Mouse (Mus musculus) intestine, postnatal 0 days (tissue): ENCODE measurements around the gene Xkr7. TPM values are rescaled to one million over a fixed set of nuclear protein-coding genes. Genes with fewer than 3 reads are reported as not detected.
A peak's percentile ranks its signal among the peaks of the same experiment; 100 is the strongest.

Experiments used
- ATAC-seq: fragments of 200-750 bp; cut with Nextera tagmentation; 2 replicates; pipeline ENCODE4 v1.8.0; 2017; ENCODE audit warnings: mild to moderate bottlenecking, moderate TSS enrichment, moderate library complexity
- H3K27ac ChIP-seq: fragments of 300-500 bp; sonication (generic); 2 replicates; pipeline ENCODE4 v1.5.1; 2014; ENCODE audit warnings: mild to moderate bottlenecking, low read depth, low read length, moderate library complexity
- H3K27me3 ChIP-seq: fragments of 300-500 bp; sonication (generic); replicated peaks from 2 replicates; pipeline ENCODE4 v1.6.1; 2014; ENCODE audit warnings: low read length, mixed read lengths; ENCODE audit not compliant: control insufficient read depth, insufficient read depth
- H3K36me3 ChIP-seq: fragments of 300-500 bp; sonication (generic); 2 replicates; pipeline ENCODE4 v1.6.1; 2014; ENCODE audit warnings: mild to moderate bottlenecking, moderate library complexity; ENCODE audit not compliant: control insufficient read depth, insufficient read depth
- H3K4me1 ChIP-seq: fragments of 300-500 bp; sonication (generic); replicated peaks from 2 replicates; pipeline ENCODE4 v1.6.1; 2014; ENCODE audit warnings: antibody characterized with exemption, low read length, mixed read lengths; ENCODE audit not compliant: control insufficient read depth, insufficient read depth
- H3K4me2 ChIP-seq: fragments of 300-500 bp; sonication (generic); replicated peaks from 2 replicates; pipeline ENCODE4 v1.6.1; 2014; ENCODE audit warnings: low read depth, mild to moderate bottlenecking, moderate library complexity
- H3K4me3 ChIP-seq: fragments of 300-500 bp; sonication (generic); 2 replicates; pipeline ENCODE4 v1.5.1; 2014; ENCODE audit warnings: low read depth, low read length
- H3K9ac ChIP-seq: fragments of 300-500 bp; sonication (generic); 2 replicates; pipeline ENCODE4 v1.6.1; 2014; ENCODE audit warnings: mild to moderate bottlenecking, low read depth, low read length
- H3K9me3 ChIP-seq: fragments of 300-500 bp; sonication (generic); 2 replicates; pipeline ENCODE4 v1.6.1; 2016; ENCODE audit warnings: mixed run types; ENCODE audit not compliant: control insufficient read depth
- CTCF ChIP-seq: sonication (generic); IDR thresholded peaks from 2 replicates; pipeline ENCODE4 v1.5.1; 2016; ENCODE audit warnings: low read depth, mild to moderate bottlenecking, control low read depth, antibody characterized with exemption, moderate library complexity
- WGBS: fragments of 180-500 bp; shearing (Covaris S2); extraction: QIAGEN DNeasy Blood & Tissue Kit; methylation state at CpG from one replicate; pipeline ENCODE4 v1.1.7; 2014; 5-methylcytosine and 5-hydroxymethylcytosine counted together
- polyA plus RNA-seq: library from polyadenylated mRNA; unstranded; fragments of >200 nt; fragmentation: Nextera tagmentation; extraction: Ambion mirVana; gene quantifications from 2 replicates; pipeline ENCODE4 v1.2.1, GENCODE M21; 2015

Gene Xkr7
- polyA plus RNA-seq, 1 experiment from 2014 or later: not detected

GRCm38 (mm10) chr2:153053896-153054295, 22.2 kb downstream of the Xkr7 start:
- ATAC-seq: no peak
- Histone ChIP-seq H3K27me3 (peaks cover 14% of the 10 kb centered on the region), H3K9ac (no peak overlapping the region), H3K4me3 (no peak overlapping the region), H3K9me3 (no peaks in the 10 kb centered on the region), H3K4me1 (no peaks in the 10 kb centered on the region), H3K36me3 (no peaks in the 10 kb centered on the region), H3K4me2 (no peak overlapping the region), H3K27ac (no peak overlapping the region)
- WGBS: 84% methylated on average over 8 of the region's 8 CpGs
- TF ChIP-seq CTCF: no peak

GRCm38 (mm10) chr2:153055270-153055920, 23.7 kb downstream of the Xkr7 start:
- H3K9ac ChIP-seq: no peak overlapping the region
- WGBS: 50% methylated on average over 6 of the region's 6 CpGs
- no peak overlapping the region for H3K4me2 ChIP-seq
- TF ChIP-seq CTCF: peak; percentile 45
- no peaks in the 10 kb centered on the region for H3K4me1 ChIP-seq
- no peaks in the 10 kb centered on the region for H3K9me3 ChIP-seq
- no peak overlapping the region for H3K27ac ChIP-seq
- H3K36me3 ChIP-seq: no peaks in the 10 kb centered on the region
- peaks cover 14% of the 10 kb centered on the region for H3K27me3 ChIP-seq
- no peak overlapping the region for H3K4me3 ChIP-seq
- no peak for ATAC-seq

- Histone ChIP-seq H3K27ac (no peak overlapping the region), H3K4me3 (no peak overlapping the region), H3K9ac (no peak overlapping the region), H3K4me1 (no peaks in the 10 kb centered on the region), H3K4me2 (no peak overlapping the region), H3K27me3 (no peaks in the 10 kb centered on the region; the same call in 1 of the 2 replicates), H3K36me3 (no peaks in the 10 kb centered on the region), H3K9me3 (no peaks in the 10 kb centered on the region)
- ATAC-seq: no peak
- 59% methylated on average over 4 of the region's 4 CpGs for WGBS
- TF ChIP-seq CTCF: no peak
Observed at GRCm38 (mm10) chr2:153058365-153058764, 26.7 kb downstream of the Xkr7 start.

GRCm38 (mm10) chr2:153060216-153060615, 28.6 kb downstream of the Xkr7 start:
- TF ChIP-seq CTCF: no peak
- ATAC-seq: no peak
- 85% methylated on average over 7 of the region's 7 CpGs for WGBS
- no peaks in the 10 kb centered on the region for H3K4me1 ChIP-seq
- no peaks in the 10 kb centered on the region for H3K36me3 ChIP-seq
- no peak overlapping the region for H3K4me3 ChIP-seq
- no peaks in the 10 kb centered on the region; the same call in 1 of the 2 replicates for H3K27me3 ChIP-seq
- H3K9me3 ChIP-seq: no peaks in the 10 kb centered on the region
- no peak overlapping the region for H3K9ac ChIP-seq
- H3K27ac ChIP-seq: no peak overlapping the region
- no peak overlapping the region for H3K4me2 ChIP-seq

- Histone ChIP-seq H3K27me3 (peaks cover 3% of the 10 kb centered on the region; the same call in 1 of the 2 replicates), H3K4me2 (no peak overlapping the region), H3K27ac (no peak overlapping the region), H3K9me3 (no peaks in the 10 kb centered on the region), H3K4me1 (no peaks in the 10 kb centered on the region), H3K4me3 (no peak overlapping the region), H3K9ac (no peak overlapping the region), H3K36me3 (no peaks in the 10 kb centered on the region)
- no peak for TF ChIP-seq CTCF
- no peak for ATAC-seq
- 35% methylated on average over 3 of the region's 3 CpGs for WGBS
Observed at GRCm38 (mm10) chr2:153063394-153063793, 31.7 kb downstream of the Xkr7 start.

GRCm38 (mm10) chr2:153064190-153064970, 32.7 kb downstream of the Xkr7 start:
- no peak for ATAC-seq
- H3K27ac ChIP-seq: no peak overlapping the region
- 73% methylated on average over 9 of the region's 9 CpGs for WGBS

More at GRCm38 (mm10) chr2:153064190-153064970, 32.7 kb downstream of the Xkr7 start:
- TF ChIP-seq CTCF: no peak
- no peak overlapping the region for H3K4me2 ChIP-seq
- no peak overlapping the region for H3K9ac ChIP-seq
- no peak overlapping the region for H3K4me3 ChIP-seq
- peaks cover 9% of the 10 kb centered on the region; the same call in 1 of the 2 replicates for H3K27me3 ChIP-seq
- no peaks in the 10 kb centered on the region for H3K4me1 ChIP-seq
- H3K36me3 ChIP-seq: no peaks in the 10 kb centered on the region
- no peaks in the 10 kb centered on the region for H3K9me3 ChIP-seq
